ENCODE assay signal across 23 mouse cellular contexts in genomic region chrX:18048621-18049020, GRCm38 (mm10).
A peak's percentile ranks its signal among the peaks of the same experiment; 100 is the strongest.
DNase-seq lines count a peak whose midpoint lies in the region; TF ChIP-seq lines count a peak whose summit lies in the region.
"Had no signal": no experiment of that assay in that cellular context is flagged by ENCODE, and none has a peak within 500 bp of the region (broad histone marks: within the 10 kb centered on the region; RNA-seq: fewer than 3 reads in every experiment).

No protein-coding gene starts in this region.

- TF ChIP-seq CTCF in ES-Bruce4 (IDR thresholded peaks at IDR 0.05; ENCODE audit: low read depth, low read length), result no peak
- no peak for TF ChIP-seq CTCF in lung, adult 2 months (IDR thresholded peaks at IDR 0.05; ENCODE audit: insufficient read depth, low read length)

- H3K9ac ChIP-seq in ES-Bruce4 (ENCODE audit: low read depth, poor library complexity, severe bottlenecking), result no peak overlapping the region; the same call in 1 of the 2 replicates
- H3K9ac ChIP-seq: embryonic facial prominence, embryonic 13.5 days; embryonic facial prominence, embryonic 15.5 days; forebrain, embryonic 12.5 days had no signal

- H3K36me3 ChIP-seq in ES-Bruce4 (ENCODE audit: control insufficient read depth, insufficient read depth, low read length, poor library complexity, severe bottlenecking), result no peaks in the 10 kb centered on the region
- H3K36me3 ChIP-seq: embryonic facial prominence, embryonic 13.5 days; embryonic facial prominence, embryonic 15.5 days; forebrain, embryonic 10.5 days; forebrain, embryonic 12.5 days; G1E had no signal

- peak; percentile 77 for DNase-seq in R1 (ENCODE audit: low read depth, low spot score)
- peak; percentile 2 for DNase-seq in yolk sac, embryonic 10.5 days (ENCODE audit: low spot score)
- no peak for DNase-seq in gastrocnemius, adult 8-10 months (ENCODE audit: low spot score in 2 of 2)
- no peak for DNase-seq in lung, adult 2 months
- DNase-seq: adrenal gland, adult 2 months; adrenal gland, postnatal 10 days; adrenal gland, postnatal 25 days; B cell, adult 2 months; cerebellum, adult 11 months; cerebellum, adult 18-20 months; cerebellum, adult 8-10 months; cerebellum, adult 9-11 months; cerebellum, postnatal 14 days; cerebellum, postnatal 36 days; embryo, embryonic 11 days had no signal

- TF ChIP-seq POLR2A in ES-Bruce4 (IDR thresholded peaks at IDR 0.05; ENCODE audit: insufficient read depth, low read length), result no peak
- TF ChIP-seq POLR2A in lung, adult 2 months (IDR thresholded peaks at IDR 0.05; ENCODE audit: borderline replicate concordance, extremely low read depth, low read depth, low read length), result no peak

- H3K4me1 ChIP-seq in ES-Bruce4 (ENCODE audit: control insufficient read depth, insufficient read depth, low read length), result no peaks in the 10 kb centered on the region
- H3K4me1 ChIP-seq in lung, adult 2 months (ENCODE audit: control insufficient read depth, insufficient read depth, low read length), result no peaks in the 10 kb centered on the region
- H3K4me1 ChIP-seq: embryonic facial prominence, embryonic 13.5 days; embryonic facial prominence, embryonic 15.5 days; forebrain, embryonic 10.5 days; forebrain, embryonic 12.5 days had no signal

- H3K27me3 ChIP-seq in ES-Bruce4 (ENCODE audit: control insufficient read depth, insufficient read depth, low read length, poor library complexity, severe bottlenecking), result no peaks in the 10 kb centered on the region
- H3K27me3 ChIP-seq: CH12.LX; embryonic facial prominence, embryonic 13.5 days; embryonic facial prominence, embryonic 15.5 days; forebrain, embryonic 12.5 days had no signal

- WGBS in lung, adult 2 months, result 47% methylated on average over 4 of the region's 4 CpGs

- TF ChIP-seq EP300 in ES-Bruce4 (IDR thresholded peaks at IDR 0.05; ENCODE audit: insufficient read depth, low read depth, low read length), result no peak

- H3K27ac ChIP-seq in ES-Bruce4 (ENCODE audit: insufficient read depth, low read length), result peak overlapping the region; percentile 16; the same call in 1 of the 2 replicates
- H3K27ac ChIP-seq: embryonic facial prominence, embryonic 13.5 days; embryonic facial prominence, embryonic 15.5 days; forebrain, embryonic 10.5 days; forebrain, embryonic 12.5 days had no signal

- H3K9me3 ChIP-seq in ES-Bruce4 (replicated peaks; ENCODE audit: control insufficient read depth, insufficient read depth, low read length, poor library complexity, severe bottlenecking), result peaks cover 5% of the 10 kb centered on the region; the same call in 1 of the 2 replicates
- H3K9me3 ChIP-seq: embryonic facial prominence, embryonic 13.5 days; embryonic facial prominence, embryonic 15.5 days; forebrain, embryonic 10.5 days; forebrain, embryonic 12.5 days; G1E had no signal

- 0 out of 2 replicates have a peak overlapping the region, but pooled peaks have one; percentile 22 for H3K4me3 ChIP-seq in ES-Bruce4 (ENCODE audit: low read depth, low read length)
- no peak overlapping the region for H3K4me3 ChIP-seq in lung, adult 2 months (replicated peaks; ENCODE audit: extremely low read depth, low read depth, low read length)
- H3K4me3 ChIP-seq: embryonic facial prominence, embryonic 13.5 days; embryonic facial prominence, embryonic 15.5 days; erythroblast, embryonic 14.5 days; forebrain, embryonic 10.5 days; forebrain, embryonic 12.5 days had no signal

Comparison
In these comparisons a context has a peak if more than half of its experiments do, and no peak if none do; other contexts are left out.
1. DNase-seq: peak in R1 (single experiment) and yolk sac, embryonic 10.5 days (single experiment); none in gastrocnemius, adult 8-10 months (0 of 2) and lung, adult 2 months (single experiment).